Mouse (Mus musculus) heart, postnatal 0 days (tissue): ENCODE data around the gene Coa5.

ENCODE experiments used
- CTCF ChIP-seq: IDR thresholded peaks from 2 replicates; pipeline ENCODE4 v1.5.1; 2016; ENCODE audit warnings: antibody characterized with exemption, control low read depth, low read depth
- EP300 ChIP-seq: IDR thresholded peaks from 2 replicates; pipeline ENCODE4 v1.6.1; 2016; ENCODE audit warnings: antibody characterized with exemption, low read depth

- TF ChIP-seq CTCF (no peak), EP300 (no peak)
Observed at GRCm38 (mm10) chr1:37407228-37407627, 22.7 kb downstream of the Coa5 start.
